Mouse (Mus musculus) cerebellum, postnatal 10 days (tissue): Measurements from ENCODE around the gene 4930402F06Rik.

ENCODE experiments used
- DNase-seq, 2 experiments: peaks; one replicate each; pipeline ENCODE4 v3.0.0; 2021; ENCODE audit warnings: mixed read lengths in 2 of 2

Gene 4930402F06Rik

DNA sequence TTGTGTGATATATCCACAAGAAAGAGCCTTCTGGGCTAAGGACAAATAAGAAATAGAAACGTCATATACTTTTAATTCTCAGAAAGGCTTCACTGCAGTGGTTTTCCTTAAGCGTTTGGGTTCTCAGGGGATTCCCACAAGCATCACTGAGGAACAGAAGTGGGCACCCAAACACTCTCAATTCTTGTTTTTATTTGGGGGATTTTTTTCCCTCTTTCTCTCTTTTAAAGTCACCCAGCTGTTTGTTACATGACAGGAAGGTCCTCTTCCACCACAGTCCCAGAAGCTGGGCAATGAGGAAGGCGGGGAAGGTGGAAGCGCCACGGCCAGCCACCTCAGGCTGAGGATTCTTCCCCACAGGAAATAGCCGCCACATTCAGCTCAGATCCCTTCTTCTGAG is 19.5 kb upstream of the 4930402F06Rik start:
- no peak for DNase-seq

GRCm38 (mm10) chr2:35412810-35413209 is 15.8 kb upstream of the 4930402F06Rik start:
- no peak for DNase-seq

DNA sequence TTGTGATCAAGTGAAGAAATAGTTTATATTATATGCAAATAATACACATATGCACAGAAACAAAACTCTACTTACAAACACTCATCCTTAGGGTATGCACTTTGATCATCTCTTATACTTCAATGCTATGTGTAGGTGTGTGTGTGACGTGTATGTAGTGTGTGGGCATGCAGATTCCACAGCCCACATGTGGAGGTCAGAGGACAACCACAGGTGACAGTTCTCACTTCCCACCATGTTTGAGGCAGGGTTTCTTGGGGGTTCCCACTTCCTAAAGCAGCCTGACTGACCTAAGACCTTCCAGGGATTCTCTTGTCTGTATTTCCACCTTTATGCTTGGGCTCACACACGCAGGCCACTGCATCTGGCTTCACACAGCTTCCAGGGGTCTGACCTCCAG is 15.3 kb upstream of the 4930402F06Rik start:
- DNase-seq = no peak

GRCm38 (mm10) chr2:35411640-35412190 is 14.7 kb upstream of the 4930402F06Rik start:
- no peak for DNase-seq

- DNase-seq = no peak
Measured at GRCm38 (mm10) chr2:35409466-35409865, 12.5 kb upstream of the 4930402F06Rik start.

DNA sequence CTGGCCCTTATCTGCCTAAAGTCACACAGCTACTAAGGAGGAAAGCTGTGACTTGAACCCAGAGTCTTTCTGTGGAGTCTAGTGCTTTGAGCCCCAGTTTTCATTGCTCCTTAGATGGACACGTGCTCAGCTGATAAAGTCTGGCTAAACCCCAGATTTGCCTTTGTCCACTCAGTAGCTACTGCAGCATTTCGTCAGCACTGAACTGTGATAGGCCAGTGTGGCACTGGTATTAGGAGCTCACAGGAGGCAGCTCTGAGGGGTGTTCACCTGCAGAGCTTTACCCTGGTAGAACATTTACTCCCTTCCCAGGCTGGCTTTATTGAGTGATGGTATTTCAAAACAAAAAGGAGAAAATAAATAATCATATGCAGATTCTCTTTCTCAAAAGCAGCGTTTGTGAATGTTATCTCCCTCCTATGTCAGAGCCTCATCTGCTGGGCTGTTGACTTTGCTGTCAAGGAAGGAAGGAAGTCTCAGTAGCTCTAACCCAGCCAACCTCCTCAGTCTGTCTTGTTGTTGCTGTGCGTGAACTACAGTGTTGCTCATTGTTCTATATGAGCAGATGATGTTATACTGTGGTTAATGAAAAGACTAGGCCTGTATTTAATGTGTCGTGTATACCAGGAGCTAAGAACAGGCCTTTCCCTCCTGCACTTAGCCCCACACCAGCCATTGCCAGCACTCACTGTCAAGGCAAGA is 11.6 kb upstream of the 4930402F06Rik start:
- DNase-seq = no peak

DNA sequence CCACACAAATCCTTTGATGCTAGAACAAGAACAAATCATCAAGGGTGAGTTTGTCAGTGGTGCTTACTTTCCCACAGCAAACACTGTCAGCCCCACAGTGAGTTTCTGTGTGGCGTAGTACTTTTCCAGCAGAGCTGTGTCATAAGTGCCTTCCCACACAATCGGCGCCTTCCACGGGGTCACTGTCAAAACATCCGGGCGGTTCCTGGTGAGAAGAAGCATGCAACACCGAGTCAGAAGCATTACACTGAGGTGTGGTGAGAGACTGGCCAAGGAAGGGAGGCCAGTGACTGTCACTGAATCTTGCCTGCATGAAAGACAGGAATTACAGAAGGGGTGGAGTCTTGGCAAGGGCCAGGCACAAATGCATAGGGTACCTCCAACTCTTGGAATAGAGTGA is 10.9 kb upstream of the 4930402F06Rik start:
- no peak for DNase-seq

DNA sequence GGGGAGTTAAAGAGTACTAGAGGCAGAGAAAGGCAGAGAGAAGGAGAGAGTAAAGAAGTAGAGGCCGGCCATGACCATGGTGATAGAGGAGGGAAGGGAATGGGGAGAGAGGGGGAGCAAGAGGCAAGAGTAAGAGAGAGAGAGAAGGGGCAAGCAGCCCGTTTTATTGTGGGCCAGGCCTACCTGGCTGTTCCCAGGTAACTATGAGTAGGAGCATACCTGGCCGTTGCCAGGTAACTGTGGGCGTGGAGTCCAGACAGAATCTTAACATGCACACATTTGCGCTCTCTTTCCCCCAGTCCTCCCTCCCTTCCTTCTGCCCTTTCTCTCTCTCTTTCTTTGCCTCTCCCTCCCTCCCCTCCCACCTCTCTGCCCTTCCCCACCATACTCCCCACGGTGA is 10.3 kb upstream of the 4930402F06Rik start:
- DNase-seq = no peak

- DNase-seq = no peak
Measured at GRCm38 (mm10) chr2:35406611-35407010, 9.6 kb upstream of the 4930402F06Rik start.

GRCm38 (mm10) chr2:35402391-35402790 is 5.4 kb upstream of the 4930402F06Rik start:
- DNase-seq = no peak

DNA sequence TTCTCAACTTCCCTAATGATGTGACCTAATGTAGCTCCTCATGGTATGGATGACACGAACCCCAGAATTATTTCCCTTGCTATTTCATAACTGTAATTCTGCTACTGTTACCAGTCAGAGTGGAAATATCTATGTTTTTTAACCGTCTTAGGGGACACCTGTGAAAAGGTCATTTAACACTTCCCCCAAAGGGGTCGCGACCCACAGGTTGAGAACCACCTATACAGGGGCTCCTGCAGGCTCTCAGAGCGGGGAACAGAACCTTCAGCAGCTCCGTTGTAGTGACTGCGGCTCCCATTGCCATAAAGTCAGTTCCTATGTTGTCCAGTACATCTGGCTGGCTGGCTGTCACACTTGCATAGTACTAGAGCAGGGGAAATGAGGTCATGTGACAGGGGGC is 3.8 kb upstream of the 4930402F06Rik start:
- DNase-seq = no peak

- DNase-seq = no peak
Measured at GRCm38 (mm10) chr2:35398184-35398828, 1.3 kb upstream of the 4930402F06Rik start.

DNA sequence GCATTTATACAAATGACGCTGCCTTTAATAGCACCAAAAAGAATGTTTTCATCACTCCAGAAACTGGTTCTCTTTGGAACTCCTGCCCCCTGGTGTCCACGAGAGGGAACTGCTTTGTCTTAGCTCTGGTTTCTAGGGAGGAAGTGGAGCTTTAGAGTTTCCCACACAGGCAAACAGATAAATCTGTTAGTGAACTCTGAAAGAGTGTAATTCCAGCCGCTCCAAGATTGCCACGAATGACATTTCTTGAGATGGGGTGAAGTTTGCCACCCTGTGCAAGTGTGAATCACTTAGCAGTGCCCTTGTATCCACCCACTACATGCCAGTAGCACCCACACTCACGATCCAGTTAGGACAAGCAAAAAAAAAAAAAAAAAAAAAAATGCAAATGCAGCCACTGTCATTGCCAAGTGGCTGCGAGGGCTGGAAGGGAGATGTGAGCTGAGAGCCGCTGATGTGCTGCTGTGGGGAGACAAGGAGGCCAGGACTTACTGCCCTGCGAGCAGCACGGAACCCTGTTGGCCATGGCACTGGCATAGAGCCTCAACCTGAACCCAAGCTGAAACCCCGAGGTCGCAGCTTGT is 707 bp upstream of the 4930402F06Rik start:
- DNase-seq = peak; percentile 79 to 84

- DNase-seq = peak; percentile 46 to 65
Measured at GRCm38 (mm10) chr2:35385441-35385871, 11.5 kb downstream of the 4930402F06Rik start.

GRCm38 (mm10) chr2:35379306-35379705 is 17.7 kb downstream of the 4930402F06Rik start:
- no peak for DNase-seq

DNA sequence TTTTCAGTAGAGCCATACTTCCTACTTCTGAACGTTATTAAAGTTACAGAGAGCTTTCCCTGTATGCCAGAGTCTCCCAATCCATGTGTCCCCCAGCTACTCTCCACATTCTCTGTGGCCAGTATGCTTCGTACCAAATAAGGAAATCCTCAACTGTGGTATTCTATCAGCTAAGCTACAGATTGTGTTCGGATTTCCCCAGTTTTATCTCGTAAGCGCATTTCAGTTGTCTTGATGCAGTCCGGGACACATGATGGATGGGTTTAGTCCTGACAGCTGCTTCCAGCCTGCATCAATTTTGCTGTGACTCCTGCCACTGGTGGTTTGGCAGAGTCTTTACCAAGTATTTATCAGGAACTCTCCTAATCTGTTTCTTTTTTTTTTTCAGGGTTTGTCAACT is 19.4 kb downstream of the 4930402F06Rik start:
- DNase-seq = no peak

- peak; percentile 61 to 70 for DNase-seq
Measured at GRCm38 (mm10) chr2:35373003-35373402, 24.0 kb downstream of the 4930402F06Rik start.

DNA sequence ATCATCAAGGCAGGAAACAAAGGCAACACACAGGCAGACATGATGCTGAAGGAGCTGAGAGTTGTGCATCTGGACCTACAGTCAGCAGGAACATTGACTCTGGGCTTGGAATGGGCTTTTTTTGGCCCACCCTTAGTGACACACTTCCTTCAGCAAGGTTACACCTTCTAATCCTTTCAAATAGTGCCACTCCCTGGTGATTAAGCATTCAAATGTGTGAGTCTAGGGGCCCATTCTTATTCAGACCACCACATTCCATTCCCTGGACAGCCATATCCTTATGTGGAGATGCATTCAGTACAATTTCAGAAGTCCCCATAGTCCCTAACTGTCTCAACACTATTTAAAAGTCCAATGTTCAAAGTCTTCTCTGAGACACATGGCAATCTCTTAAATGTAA is 26.3 kb downstream of the 4930402F06Rik start:
- no peak for DNase-seq

DNA sequence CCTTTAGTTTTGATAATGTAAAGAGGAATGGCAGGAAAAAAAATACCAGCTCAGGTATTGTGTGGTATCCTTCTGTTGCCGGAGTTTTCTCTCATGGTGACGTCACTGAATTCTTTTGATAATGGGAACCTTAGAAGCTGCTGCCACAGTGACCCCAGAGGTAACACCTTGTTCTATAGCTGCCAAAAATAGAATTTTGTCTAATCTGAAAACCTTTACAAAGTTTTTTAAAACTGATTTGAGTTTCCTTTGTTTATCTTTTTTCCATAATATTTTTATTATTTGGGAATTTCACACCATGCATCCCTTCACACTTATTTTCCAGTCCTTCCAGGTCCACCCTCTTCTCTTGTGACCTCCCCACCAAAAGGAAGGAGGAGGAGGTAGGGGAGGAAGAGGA is 29.3 kb downstream of the 4930402F06Rik start, which contains the start of gene 4930568D16Rik:
Gene 4930568D16Rik, minus strand, starts transcription at position 101 of the 400 bp plus-strand sequence.
- no peak for DNase-seq

GRCm38 (mm10) chr2:35349184-35349583 is 47.8 kb downstream of the 4930402F06Rik start:
- DNase-seq = peak; percentile 20 to 62

DNA sequence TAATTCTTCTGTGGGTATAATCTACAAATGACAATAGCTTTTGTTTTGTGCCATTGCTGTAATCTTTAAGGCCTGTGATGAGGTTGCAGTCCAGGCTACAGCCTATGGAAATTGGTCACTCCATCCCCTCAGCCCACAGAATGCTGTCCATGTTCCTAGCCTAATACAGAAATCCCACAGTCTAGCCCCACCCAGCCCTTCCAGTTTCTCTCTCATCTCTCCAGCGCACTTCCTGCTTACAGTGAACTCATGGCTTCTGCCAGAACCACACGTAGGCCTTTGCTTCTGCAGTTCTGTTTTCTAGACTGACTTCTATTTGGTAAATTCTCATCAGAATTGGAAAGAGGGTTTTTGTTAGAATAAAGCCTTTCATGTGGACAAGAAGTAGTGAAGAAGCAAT is 51.0 kb downstream of the 4930402F06Rik start:
- DNase-seq = no peak

GRCm38 (mm10) chr2:35342605-35343004 is 54.4 kb downstream of the 4930402F06Rik start:
- no peak for DNase-seq

GRCm38 (mm10) chr2:35338707-35339106 is 58.3 kb downstream of the 4930402F06Rik start:
- DNase-seq = no peak

DNA sequence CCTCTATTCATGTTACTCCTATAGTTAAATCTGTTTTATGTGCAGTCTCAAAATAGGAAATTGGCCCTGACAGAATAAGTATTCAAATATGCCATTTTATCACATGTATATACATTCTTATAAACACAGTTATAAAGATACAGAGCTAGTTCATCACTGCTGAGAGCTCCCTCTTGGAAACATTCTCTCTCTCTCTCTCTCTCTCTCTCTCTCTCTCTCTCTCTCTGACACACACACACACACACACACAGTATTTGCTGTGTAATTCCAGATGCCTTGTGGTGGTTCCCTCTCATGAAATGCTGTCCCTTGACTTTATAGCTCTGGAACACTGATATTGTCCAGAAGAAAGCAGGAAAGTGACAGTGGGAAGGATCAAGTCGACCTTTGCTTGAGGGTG is 58.9 kb downstream of the 4930402F06Rik start:
- no peak for DNase-seq
